Mouse (Mus musculus) spleen, postnatal 36 days (tissue): ENCODE measurements at regions not wholly inside any gene's neighbourhood (a gene's known extent, or its start where the extent isn't known, plus 50 kb on each side); places are given as distances from the start of the nearest gene placed in this dataset.
A peak's percentile ranks its signal among the peaks of the same experiment; 100 is the strongest.

Experiments
- DNase-seq, 2 experiments: peaks; one replicate each; pipeline ENCODE4 v3.0.0; 2022; ENCODE audit warnings: low spot score in 2 of 2, mixed read lengths in 1 of 2

DNA sequence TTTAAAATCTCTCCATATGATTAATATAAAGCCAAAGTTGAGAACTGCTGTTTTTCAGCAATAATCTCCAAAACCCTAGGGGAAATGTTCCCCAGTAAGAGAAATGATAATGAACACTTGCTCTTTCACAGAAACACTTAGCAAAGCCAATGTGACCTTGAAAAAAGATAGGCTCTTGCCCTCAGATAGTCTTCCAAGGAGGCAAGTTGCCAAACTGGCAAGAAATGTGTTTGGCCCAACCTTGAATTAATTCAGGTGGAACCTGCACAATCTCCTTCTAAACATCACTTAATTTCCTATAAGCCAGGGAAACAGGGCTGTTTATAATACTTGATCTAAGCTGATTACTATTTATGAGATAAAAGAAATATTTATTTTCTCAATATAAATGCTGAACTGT, 244.0 kb upstream of the Gnaz start:
- DNase-seq, result no peak

DNA sequence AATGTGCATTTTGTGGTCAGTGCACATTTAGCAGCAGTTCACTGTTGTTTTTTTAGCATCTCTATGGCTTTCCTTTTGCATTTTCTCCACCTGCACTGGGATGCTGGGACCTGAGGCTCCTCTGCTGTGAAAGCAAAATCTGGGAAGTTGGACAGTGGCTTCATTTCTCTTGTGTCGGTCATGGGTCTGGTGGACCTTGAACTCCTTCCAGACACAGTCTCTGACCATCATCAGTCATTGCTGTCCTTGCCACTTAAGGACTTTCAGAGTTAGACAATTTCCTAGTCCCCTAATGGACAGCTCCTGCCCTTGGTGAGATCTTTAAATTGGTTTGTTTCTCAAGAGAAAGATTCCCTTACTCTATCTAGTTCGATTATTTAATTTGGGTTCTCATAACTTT, 217.5 kb upstream of the Gnaz start:
- no peak for DNase-seq

- DNase-seq, result no peak
Measured at GRCm38 (mm10) chr10:74750879-74751278, 216.1 kb upstream of the Gnaz start.

DNA sequence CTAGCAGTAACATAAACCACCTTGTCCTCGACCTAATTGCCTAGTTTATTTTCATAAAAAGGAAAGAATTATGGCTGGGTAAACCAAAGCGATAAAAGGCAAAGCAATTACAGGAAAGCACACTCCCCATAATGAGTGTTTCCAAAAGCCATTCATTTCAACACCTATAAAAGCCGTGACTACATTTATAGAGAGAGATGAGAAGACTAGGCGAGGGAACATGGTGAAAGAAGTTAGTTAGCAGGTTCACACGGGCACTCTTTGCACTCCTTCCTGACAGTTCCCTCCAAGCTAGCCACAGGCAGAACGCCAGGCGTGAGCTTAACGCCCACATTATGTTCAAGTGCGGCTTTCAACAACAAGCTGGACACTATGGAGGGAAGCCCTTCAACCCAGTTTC, 206.2 kb upstream of the Gnaz start:
- no peak for DNase-seq

- DNase-seq, result no peak
Measured at GRCm38 (mm10) chr10:74789245-74789644, 177.7 kb upstream of the Gnaz start.

DNA sequence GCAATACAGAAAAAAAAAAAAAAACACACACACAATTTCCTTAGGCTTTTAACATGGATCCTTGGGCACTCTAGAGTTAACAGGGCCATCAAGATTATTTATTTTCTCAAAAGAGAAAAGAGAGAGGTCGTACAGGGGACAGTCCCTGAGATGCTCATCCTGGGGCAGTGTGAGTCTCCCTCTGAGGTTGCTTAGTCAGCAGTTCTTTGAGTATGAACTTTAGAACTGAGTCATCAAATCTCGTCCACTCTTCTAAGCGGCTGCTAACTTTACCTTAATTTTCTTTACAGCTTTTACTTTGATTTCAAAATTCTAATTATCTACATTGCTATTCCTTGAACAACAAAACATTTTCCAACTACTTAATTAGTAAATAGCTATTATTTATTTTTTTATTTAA, 177.0 kb upstream of the Gnaz start:
- DNase-seq, result no peak

GRCm38 (mm10) chr10:74823395-74823794, 143.6 kb upstream of the Gnaz start:
- no peak for DNase-seq

- DNase-seq, result no peak
Measured at GRCm38 (mm10) chr10:74834359-74834758, 132.6 kb upstream of the Gnaz start.

- peak in 1 of 2 experiments; percentile 4 for DNase-seq
Measured at GRCm38 (mm10) chr10:74848372-74848771, 118.6 kb upstream of the Gnaz start.

- no peak for DNase-seq
Measured at GRCm38 (mm10) chr10:74854991-74855664, 111.8 kb upstream of the Gnaz start.
